Mouse (Mus musculus) bone marrow macrophage, adult 2 months (primary cell): Measurements from ENCODE around the gene Ccdc191.

Experiments used
- CTCF ChIP-seq: IDR thresholded peaks from 2 replicates; pipeline ENCODE4 v1.5.1; 2012; ENCODE audit warnings: low read depth, mild to moderate bottlenecking, low read length, moderate library complexity
- POLR2A ChIP-seq: IDR thresholded peaks from 2 replicates; pipeline ENCODE4 v1.6.1; 2012; ENCODE audit warnings: mild to moderate bottlenecking, low read depth, low read length, borderline replicate concordance

DNA sequence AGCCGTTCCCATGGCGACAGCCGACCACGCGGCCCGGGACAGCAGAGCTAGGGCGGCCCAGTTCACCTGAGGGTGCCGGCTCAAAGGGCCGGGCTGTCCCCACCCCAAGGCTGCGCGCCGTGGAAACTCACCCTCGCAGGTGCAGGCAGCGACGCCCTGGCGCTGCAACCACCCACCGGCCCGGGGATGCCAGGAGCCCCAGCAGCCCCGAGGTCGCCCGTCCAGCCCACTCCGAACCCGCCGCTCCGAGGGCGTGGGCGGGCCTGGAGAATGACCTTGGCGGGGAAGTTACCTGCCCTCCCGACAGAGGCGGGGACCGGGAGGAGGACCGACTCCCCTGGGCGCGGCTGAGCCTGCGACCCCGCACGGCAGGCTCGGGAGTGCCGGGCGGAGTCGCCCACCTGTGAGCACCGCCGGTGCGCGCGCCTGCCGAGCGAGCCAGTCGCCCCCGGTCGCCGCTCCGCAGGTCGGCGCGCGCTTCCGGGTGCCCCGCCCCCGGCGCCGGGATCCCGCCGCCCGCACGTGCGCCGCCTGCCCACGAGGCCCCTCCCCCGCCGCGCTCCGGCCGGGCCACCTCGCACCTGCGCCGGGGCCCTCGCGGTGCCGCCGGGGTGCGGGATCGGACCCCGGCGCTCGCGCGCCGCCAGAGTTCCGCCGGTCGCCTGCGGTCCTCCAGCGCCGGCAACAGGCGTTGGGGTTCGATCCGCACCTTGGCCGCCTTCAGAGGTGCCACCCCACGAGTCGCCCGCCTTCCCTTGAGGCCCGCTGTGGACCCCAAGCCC lies 89.9 kb downstream of the Ccdc191 start, which contains the start of gene Zdhhc23:
- TF ChIP-seq CTCF (no peak), POLR2A (no peak)
